Mouse (Mus musculus): ENCODE measurements around the gene Myrfl.

The Myrfl gene

DNA sequence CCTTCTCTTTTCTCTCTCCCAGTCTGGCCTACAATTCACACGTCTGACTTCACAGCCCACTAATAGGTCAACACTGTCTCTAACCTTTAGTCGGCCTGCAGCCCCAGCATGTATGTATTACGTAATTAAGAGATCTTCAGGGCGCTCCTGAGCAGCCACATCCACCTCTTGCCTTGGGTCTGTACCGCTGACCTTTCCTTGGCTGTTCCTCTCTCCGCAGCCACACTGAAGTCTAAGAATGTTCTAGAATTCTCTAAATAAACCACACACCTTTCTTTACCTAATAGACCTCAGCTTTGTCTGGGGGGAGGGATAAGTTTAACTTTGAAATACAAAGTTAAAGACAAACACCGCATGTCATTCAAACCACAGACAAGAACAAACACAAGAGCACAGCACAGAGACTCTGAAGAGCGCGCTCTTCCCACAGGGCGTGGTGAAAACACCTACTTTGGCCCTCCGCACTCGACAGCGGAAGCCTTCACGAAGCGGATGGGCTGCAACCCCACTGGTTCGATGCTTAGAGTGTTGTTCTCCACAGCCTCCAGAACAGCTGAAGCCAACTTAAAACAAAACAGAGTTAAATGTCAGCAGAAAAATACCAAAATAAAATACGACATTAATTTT, 17.0 kb upstream of the Myrfl start:
- no peak for DNase-seq (ENCODE audit: inconsistent age in 2 of 2, low spot score in 1 of 2)

DNA sequence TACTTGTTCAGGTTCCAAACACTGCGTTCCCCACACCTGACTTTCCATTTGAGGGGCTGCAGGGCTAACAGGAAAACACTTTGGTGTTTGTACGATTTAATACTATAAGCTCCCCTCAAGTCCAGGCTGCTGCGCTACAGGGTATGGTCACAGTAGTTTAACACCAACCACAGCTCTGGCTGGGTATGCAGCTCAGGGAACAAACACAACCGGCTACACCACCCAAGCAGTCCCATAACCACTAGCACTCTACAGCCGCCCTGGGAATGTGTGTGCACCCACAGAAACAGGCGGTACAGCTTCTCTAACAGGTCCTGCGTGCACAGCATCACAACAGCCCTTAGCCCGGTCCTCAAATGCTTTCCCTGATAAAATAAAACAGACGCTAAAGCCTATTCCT, 16.1 kb upstream of the Myrfl start:
- no peak for DNase-seq (ENCODE audit: inconsistent age in 2 of 2, low spot score in 1 of 2)

DNA sequence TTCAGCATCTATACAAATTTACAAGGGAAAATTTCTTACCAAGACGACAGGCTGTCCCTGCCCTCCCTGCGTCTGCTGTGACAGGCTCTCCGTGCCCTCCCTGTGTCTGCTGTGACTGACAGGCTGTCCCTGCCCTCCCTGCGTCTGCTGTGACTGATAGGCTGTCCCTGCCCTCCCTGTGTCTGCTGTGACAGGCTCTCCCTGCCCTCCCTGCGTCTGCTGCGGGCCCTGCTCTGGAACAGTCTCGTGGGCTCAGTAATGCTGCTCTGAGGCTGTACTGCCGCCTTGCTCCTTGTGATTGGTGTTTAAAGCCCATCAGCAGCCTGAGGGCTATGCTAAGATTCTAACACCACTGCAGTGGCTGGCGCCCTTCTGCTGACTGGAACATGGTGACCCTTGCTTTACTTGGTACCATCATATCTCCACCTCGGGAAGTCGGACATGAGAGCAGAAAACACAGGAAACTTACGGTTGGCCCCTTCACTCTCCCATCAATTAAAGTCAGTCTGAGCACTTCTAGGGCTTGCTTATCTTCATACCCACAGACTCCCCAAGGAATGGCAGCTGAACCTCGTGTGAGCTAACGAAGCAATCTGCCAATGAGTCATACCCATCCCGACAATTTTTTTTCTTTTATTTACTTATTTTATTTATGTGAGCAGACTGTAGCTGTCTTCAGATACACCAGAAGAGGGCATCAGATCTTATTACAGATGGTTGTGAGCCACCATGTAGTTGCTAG, 12.4 kb upstream of the Myrfl start:
- DNase-seq (ENCODE audit: inconsistent age in 2 of 2, low spot score in 1 of 2), result no peak

DNA sequence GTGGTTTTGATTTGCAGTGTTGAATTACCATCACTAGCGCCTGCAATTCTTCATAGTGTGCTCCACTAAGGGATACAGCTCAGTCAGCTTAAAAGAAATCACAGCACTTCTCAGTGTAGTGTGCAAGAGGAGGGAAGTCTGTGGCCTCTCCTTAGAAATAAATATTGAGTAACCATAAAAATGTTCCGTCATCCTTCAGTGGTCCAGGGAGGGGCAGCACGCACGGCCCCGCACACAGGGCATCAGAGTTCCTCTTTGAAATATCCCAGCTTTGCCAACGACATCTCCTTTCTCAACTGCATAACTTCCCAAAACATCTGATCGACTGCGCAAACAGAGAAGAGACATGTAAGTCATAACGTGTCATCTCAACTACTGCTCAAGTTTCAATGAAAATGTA, 10.1 kb upstream of the Myrfl start:
- DNase-seq (ENCODE audit: inconsistent age in 2 of 2, low spot score in 1 of 2), result no peak

DNA sequence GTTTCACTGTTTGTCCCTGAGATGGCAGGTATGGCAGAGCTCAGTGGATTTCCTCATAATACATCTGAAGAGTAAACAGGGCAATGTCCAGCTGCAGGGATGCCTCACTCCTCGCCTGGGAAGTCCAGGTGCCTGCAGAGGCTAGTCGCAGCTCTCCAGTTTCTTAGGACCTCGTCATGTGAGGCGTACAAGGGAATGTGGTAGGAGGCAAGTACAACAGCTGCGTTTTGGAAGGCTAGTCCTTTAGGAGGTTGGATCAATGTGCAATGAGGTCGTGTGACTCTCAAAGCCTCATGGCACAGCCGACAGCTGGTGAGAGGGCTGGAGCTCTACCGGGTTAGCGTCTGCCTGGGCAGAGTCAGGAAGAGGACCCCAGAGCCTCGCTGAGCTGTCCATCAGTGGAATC, 7.8 kb upstream of the Myrfl start:
- DNase-seq (ENCODE audit: inconsistent age in 2 of 2, low spot score in 1 of 2), result no peak

DNA sequence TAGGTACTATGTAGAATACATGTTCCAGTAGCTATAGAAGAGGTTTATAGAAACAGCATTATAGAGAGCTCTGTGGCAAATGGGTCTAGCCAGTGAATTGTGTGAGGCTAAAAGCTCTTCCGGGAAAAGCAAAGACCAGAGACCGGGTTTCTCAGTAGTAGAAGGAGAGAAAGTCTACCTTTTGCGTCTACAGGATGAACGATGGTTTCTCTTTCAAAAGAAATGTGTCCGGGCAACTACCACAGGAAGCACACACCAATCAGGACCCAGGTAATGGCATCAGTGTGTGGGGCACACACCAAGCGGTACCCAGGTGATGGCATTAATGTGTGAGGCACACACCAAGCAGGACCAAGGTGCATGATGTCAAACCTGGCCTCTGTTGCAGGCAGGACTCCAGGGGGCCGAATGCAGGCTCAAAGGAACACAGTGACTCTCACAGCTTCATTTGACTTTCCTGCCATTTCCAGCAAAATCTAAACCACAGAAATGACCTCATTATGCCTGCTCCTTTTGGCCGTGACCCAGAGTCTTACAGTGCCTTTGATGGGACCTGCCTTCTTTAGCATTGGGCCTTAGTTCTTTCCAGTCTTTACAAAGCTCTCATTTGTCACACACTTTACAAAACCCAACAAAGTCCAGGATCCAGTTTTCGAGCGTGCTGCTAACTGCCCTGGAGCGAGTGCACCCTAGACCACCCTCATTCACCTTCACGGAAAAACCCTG, 1.4 kb downstream of the Myrfl start:
- DNase-seq (ENCODE audit: inconsistent age in 2 of 2, low spot score in 1 of 2), result no peak

DNA sequence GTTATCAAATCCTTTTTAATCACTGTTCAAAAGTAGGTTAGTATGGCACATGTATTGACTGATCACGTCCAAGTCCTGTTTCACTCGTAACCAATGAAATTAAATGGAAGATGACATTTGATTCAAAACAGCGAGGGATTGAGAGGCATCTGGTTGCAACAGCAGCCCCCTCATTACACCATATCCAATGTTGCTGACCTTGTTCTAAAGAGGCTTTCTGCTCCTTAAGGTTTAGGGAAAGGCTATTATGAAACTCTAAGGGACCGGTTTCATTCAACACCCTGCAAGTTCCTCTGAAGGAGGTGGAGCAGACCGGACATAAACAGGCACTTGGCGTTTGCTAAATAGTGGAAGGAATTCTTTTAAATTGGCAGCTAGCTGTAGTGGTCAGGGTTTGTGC, 2.2 kb downstream of the Myrfl start:
- DNase-seq (ENCODE audit: inconsistent age in 2 of 2, low spot score in 1 of 2), result no peak

DNA sequence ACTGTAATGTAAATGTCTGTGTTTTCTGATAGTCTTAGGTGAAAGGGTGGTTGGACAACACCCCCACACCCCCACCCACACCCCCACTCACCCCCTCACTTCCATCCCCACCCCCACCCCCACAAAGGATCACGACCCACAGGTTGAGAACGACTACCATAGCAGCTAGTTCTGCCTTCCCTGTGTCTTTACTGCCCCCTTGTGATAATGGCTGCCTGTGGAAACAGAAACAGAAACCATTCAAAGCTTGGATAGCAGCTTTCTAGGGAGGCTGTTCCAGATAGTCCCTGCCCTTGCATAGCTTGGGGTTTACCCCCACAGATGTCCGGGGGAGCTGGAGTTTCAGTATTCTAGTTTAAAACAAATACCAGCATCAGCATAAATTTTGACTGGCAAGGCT, 3.0 kb downstream of the Myrfl start:
- DNase-seq (ENCODE audit: inconsistent age in 2 of 2, low spot score in 1 of 2), result peak; percentile 32 to 68

DNA sequence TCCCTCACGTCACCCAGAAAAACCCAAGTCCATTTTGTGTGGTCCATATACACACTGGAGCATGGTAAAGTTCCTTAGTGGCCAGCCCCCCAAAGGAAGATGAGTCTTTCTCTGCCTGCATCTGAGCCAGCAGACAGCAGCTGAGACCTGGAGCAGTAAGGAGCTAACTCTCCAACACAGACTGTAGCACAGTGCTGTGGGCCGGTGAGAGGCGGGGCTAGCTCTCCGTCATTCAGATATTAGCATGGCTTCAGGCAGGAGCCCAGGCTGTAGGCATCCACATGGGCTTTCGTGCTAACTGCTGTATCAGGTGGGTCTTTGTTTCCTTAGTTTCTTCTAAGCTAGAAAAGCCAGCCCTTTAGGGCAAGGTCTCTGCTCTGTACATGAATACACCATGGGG, 6.1 kb downstream of the Myrfl start:
- DNase-seq (ENCODE audit: inconsistent age in 2 of 2, low spot score in 1 of 2), result no peak

DNA sequence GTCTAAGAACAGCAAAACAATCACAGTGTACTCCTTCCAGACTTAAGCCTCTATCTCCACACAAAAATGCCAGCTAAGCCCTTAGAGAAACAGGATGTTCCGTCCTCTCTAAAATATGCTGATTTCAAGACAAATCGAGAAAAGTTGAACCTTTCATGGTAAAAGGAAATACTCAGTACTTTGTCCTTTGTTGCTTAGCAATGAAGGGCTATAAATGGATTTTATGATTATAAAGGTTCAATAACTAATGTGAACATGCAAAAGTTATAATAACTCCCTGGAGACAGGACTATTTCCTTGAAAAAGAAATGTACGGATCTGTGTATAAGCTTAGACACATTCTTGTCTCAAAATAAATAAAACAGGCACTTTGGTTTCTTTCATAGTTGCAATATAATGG, 12.2 kb downstream of the Myrfl start:
- DNase-seq (ENCODE audit: inconsistent age in 2 of 2, low spot score in 1 of 2), result no peak

DNA sequence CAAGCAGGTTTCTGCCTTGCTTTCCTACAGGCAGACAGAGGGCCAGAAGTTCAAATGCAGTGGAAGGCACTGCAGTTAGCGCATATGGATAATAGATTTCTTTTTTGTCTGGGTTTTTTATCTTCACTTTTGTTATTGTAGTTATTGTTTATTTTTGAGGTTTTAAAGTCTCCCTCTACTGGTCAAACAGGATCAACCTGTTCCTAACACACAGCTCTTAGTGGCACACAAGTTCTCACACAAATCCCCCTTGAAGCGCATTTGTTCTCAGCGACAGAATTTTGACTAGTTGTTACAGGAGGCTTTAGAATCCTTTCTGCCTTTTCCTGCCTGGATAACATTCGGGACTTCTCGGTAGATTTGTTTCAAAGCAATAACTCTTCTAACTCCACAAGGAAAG, 13.2 kb downstream of the Myrfl start:
- DNase-seq (ENCODE audit: inconsistent age in 2 of 2, low spot score in 1 of 2), result no peak

DNA sequence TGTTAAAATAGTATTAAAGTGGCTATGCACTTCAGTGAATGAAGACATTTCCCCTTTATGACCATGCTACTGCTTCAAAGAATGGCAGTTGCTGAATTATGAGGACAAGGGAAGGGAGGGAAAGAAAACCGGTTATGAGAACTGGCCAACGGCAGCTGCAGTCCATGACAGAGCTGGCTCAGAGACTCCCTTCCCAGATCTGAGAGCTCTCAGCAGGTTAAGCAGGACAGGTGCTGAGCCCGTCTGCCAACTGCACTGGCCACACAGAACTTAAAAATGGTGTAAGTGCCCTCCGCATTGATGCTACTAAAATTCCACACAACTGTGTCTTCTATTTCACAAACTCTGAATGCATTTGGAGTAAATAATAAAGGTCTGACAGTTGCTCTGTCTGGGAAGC, 19.3 kb downstream of the Myrfl start:
- no peak for DNase-seq (ENCODE audit: inconsistent age in 2 of 2, low spot score in 1 of 2)

DNA sequence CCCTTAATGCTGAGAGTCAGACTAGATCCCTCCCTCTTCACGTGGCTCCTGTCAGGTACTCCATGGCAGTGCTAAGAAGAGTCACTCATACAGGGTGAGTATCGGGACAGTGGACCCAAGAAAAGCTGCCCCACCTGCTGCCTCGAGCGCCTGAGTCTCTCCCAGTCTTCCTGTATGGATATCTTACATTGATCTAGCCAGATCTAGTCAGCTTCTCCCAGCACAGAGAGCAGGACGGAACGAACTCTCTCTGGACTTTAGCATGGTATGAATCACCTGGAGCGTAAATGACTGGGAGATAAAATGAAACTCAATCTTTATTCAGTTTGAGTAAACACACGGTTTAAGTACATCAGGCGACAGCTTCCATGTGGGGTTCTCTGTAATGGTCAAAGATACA, 22.2 kb downstream of the Myrfl start:
- DNase-seq (ENCODE audit: inconsistent age in 2 of 2, low spot score in 1 of 2), result no peak

DNA sequence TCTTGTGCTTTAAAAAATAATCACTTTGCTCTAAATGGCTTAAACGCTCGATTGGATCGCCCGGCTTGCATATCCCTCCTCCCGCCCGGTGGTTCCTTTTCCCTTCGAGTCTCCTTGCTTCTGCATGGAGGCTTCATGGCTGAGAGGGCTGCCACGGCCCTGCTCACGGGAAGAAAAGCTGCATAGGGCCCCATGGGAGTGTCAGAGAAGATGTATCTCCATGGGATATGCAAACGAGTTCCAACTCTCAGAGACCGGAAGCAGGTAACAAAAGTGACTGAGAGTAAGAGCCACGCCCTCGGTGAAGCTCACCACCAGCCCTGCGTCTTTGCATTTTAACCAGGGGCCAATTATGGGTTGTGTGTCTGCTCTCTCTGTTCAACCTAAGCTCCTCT, 24.7 kb downstream of the Myrfl start:
- DNase-seq (ENCODE audit: inconsistent age in 2 of 2, low spot score in 1 of 2), result no peak

DNA sequence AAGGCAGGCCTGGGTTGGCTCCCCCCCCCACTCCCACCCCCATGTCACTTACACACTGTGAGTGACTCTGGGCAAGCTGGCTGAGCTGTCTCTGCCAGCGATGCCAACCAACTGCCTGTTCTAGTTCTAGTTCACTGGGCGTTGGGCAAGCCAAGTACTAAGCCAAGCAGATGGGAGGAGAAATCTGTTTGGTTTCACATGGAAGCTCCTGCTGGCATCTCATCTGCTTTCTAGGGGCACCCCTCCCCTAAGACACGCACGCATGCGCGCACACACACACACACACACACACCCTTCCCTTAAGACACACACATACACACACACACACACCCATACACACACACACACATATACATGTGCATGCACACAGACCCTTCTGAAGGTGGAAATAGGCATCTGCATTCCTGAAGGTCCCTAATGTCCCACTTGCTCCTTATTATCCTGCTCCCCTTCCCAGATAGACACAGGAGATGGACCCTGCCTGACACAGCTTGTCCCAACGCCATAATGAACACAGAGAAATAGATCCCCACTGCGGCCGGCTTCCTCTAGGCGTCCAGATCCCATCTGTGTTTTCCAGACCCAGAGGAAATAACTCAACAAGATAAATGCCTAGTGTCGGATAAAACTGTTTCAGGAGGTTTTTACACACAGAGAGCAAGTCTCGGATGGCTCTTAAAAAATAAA, 25.2 kb downstream of the Myrfl start:
- no peak for DNase-seq (ENCODE audit: inconsistent age in 2 of 2, low spot score in 1 of 2)

DNA sequence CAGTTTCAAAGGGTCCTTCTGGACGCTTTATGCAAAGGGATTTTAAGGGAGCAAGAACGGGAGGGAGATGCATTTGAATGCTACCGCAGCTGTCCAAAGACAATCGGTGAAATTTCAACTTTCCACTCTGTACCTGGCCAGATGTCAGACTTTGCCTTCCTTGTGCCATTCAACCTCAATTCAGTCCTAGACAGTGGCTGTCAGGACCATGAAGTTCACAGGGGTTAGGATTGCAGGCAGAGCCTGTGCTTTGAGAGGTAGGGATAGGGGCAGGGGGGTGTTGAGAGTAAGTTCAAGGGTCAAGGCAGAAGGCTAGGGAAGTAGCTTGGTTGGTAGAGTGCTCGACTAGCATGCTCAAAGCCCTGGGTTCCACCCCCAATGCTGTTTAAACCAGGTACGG, 25.9 kb downstream of the Myrfl start:
- DNase-seq (ENCODE audit: inconsistent age in 2 of 2, low spot score in 1 of 2), result no peak

DNA sequence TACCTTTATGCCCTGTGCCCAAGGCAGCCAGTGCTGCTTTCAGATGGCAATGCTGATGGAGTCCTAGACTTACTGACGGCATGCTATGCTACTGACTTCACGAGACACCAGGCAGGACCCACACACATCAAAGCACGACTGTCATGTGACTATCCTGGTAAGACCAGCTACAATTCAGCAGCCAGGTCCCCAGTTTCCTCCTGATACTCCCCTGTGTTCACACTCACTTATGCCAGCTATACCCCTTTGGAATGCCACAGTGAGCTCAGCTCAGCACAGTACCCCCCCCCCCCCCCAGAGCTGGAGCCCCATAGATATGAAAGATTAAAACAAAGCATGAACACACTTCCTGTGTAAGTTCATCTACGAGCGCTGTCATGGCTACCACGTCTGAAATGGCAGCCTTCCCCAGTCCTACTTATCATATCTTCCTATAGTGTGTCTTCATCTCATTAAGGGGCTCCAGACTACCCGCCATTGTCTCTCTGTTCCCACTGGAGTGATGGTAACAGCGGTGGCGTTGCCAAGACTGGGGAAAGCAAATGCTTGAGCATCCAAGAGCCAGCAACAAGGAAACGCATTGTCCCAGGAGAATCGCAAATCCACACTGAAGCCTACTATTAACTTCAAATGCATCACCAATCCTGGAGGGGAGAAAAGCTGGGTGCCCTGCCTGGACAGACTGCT, 43.4 kb downstream of the Myrfl start:
- no peak for DNase-seq (ENCODE audit: inconsistent age in 2 of 2, low spot score in 1 of 2)

DNA sequence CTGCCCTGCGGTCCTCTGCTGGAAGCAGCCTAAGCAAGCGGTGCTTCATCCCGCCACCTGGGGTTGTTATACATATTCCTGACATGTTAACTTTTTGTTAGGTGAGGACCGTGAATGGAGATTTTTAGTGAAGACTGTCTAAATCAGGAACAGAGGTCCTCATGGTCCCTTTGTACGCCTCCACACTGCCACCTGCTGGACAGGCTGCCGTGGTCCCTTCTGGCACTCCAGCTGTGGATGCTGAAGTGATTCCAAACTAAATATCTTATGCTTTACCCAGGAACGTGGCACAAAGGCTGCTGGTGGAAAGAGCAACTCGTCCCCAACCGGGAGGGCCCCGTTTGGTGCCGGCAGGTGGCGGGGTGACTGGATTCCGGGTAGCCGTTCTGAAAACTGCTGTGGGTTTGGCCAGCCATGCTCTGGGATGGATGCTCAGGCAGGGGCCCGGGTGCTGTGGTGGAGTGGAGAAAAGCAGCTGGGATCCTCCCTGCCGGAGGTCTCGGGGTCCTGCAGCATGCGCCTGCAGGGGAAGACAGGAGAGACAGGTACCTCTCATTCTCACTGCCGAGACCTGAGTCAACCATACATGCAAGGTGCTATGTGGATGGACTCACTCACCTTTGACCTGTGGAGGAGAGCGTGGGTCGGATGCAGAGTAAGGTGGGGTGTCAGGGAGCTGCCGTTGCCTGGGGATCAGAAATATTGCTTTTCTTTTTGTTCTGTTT, 47.8 kb downstream of the Myrfl start:
- peak; percentile 72 to 92 for DNase-seq (ENCODE audit: inconsistent age in 2 of 2, low spot score in 1 of 2)

DNA sequence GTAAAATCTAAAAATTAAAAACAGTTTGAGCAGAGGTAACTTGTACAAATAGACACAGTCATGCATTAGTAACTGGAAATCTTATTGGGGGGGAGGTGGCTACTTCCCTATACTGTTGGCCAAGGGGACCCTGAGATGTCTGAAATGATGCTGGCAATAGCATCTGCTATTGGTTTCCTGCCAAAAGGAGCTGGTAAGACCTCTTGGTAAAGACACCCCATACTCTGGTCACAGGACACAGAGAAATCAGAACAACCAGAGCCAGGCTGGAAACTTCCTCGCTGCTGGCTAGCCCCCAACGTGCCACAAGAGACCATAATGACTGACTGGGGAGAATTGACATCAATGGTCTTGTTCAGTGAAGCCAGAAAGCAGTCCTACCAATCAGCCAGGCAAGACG, 55.2 kb downstream of the Myrfl start:
- no peak for DNase-seq (ENCODE audit: inconsistent age in 2 of 2, low spot score in 1 of 2)

DNA sequence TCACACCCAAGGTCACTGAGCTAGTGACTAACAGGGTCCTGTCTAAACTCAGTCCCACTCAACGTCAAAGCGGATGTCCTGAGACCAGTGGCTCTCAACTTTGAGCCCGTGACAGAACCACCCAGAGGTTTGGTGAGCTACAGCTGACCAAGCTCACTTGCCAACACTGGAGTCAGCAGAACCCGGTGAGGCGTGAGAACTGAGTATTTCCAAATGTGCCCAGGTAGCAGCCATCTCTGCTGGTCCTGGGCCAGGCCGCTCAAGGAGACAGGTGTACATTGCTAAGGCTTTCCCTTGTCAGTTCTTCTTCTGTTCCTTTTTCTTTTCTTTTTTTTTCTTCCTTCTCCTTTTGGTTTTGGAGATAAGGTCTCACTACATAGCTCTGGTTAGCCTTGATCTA, 66.0 kb downstream of the Myrfl start:
- DNase-seq (ENCODE audit: inconsistent age in 2 of 2, low spot score in 1 of 2), result no peak

DNA sequence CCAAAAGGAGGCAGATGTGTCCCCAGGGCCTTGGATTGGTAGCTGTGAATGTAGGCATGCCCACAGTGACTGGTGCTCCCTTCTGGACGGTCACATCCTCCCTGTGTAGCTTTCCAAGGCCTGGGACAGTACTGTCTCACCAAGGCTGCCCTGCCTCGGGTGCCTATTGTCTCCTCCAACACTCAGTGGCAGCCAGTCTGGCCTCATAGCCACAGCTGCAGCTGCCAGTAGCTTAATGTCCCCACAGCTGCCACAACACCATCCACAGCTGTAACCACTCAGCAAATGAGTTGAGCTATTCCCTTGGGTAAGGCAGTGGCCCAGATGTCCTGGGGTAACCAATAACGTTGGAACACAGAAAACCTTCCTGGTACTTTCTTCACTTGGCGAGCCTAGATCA, 68.6 kb downstream of the Myrfl start:
- no peak for DNase-seq (ENCODE audit: inconsistent age in 2 of 2, low spot score in 1 of 2)

Data from adrenal gland, adult (tissue).